Mouse (Mus musculus) midbrain, embryonic 12.5 days (tissue): ENCODE results near the gene Pmepa1. TPM values are rescaled to one million over a fixed set of nuclear protein-coding genes. Genes with fewer than 3 reads are reported as not detected.

Source experiments
- ATAC-seq: fragments of 200-750 bp; cut with Nextera tagmentation; 2 replicates; pipeline ENCODE4 v1.8.0; 2017; ENCODE audit warnings: low read depth, moderate TSS enrichment, moderate library complexity; ENCODE audit not compliant: low FRiP score
- H3K27ac ChIP-seq: fragments of 300-500 bp; sonication (generic); replicated peaks from 2 replicates; pipeline ENCODE4 v1.5.1; 2016; ENCODE audit warnings: mild to moderate bottlenecking
- H3K27me3 ChIP-seq: fragments of 300-500 bp; sonication (generic); 2 replicates; pipeline ENCODE4 v1.6.1; 2016; ENCODE audit warnings: mild to moderate bottlenecking
- H3K36me3 ChIP-seq: fragments of 300-500 bp; sonication (generic); 2 replicates; pipeline ENCODE4 v1.6.1; 2016
- H3K4me1 ChIP-seq: fragments of 300-500 bp; sonication (generic); 2 replicates; pipeline ENCODE4 v1.6.1; 2016
- H3K4me2 ChIP-seq: fragments of 300-500 bp; sonication (generic); replicated peaks from 2 replicates; pipeline ENCODE4 v1.6.1; 2016; ENCODE audit warnings: mild to moderate bottlenecking, moderate library complexity
- H3K4me3 ChIP-seq: fragments of 300-500 bp; sonication (generic); 2 replicates; pipeline ENCODE4 v1.5.1; 2016; ENCODE audit warnings: mild to moderate bottlenecking
- H3K9ac ChIP-seq: fragments of 300-500 bp; sonication (generic); replicated peaks from 2 replicates; pipeline ENCODE4 v1.6.1; 2016; ENCODE audit warnings: mild to moderate bottlenecking, moderate library complexity
- H3K9me3 ChIP-seq: fragments of 300-500 bp; sonication (generic); 2 replicates; pipeline ENCODE4 v1.6.1; 2016; ENCODE audit warnings: mild to moderate bottlenecking
- WGBS: fragments of 180-500 bp; shearing (Covaris S2); methylation state at CpG from one replicate; pipeline ENCODE4 v1.1.7; 2016; 5-methylcytosine and 5-hydroxymethylcytosine counted together
- polyA plus RNA-seq: library from polyadenylated mRNA; unstranded; fragments of >200 nt; fragmentation: Nextera tagmentation; extraction: Ambion mirVana; gene quantifications from 2 replicates; pipeline ENCODE4 v1.2.1, GENCODE M21; 2016

Gene Pmepa1
- polyA plus RNA-seq, 1 experiment from 2014 or later, result 4.6 TPM

DNA sequence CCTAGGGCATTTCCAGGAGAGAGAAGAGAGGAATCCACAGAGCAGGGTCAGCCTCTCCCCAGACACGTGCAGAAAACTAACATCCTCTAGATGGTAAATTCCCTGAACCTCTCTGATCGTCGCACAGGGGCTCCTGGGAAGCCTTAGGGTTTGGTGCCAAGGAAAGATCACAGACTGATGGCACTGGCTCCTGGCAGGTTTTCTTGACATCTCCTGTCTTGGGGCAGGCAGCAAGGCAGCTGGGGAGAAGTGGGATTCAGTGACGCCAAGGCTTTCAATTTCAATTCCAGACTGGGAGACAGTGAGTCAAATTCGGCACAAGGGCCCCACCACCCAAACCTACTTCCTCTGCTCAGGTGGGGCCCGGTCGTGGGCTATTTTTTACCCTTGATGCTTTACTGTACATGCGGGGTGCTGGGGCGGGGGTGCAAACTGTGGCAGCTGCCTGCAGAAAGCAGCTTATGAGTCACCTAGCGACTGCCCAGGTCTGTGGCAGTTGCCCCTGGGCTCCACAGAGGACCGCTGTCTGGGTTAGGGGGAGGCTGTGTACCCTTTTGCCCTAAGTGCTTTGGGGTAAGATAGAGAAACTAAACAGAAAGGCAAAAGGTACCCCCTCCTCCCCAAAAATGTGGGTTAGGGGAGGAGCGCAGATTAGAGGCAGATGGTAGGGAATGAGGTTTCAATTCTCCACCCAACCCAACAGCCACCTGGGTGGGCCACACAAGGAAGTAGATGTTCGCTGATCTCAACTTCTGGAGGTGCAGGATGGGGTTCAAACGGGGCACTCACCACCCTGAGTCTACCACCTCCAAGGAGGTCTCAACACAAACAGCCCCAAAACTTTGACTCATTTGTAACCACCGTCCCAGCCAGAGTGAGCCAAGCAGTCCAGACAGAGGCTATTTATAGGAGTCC lies 1.6 kb downstream of the Pmepa1 start:
- Histone ChIP-seq H3K4me3 (peak overlapping the region; percentile 93), H3K27me3 (peaks cover 51% of the 10 kb centered on the region), H3K4me1 (peaks cover 58% of the 10 kb centered on the region), H3K4me2 (peak overlapping the region; percentile 80), H3K9ac (peak overlapping the region; percentile 97), H3K27ac (peak overlapping the region; percentile 81; the same call in 1 of the 2 replicates), H3K36me3 (no peaks in the 10 kb centered on the region), H3K9me3 (no peaks in the 10 kb centered on the region)
- no peak for ATAC-seq
- WGBS, result 12% methylated on average over 15 of the region's 15 CpGs

DNA sequence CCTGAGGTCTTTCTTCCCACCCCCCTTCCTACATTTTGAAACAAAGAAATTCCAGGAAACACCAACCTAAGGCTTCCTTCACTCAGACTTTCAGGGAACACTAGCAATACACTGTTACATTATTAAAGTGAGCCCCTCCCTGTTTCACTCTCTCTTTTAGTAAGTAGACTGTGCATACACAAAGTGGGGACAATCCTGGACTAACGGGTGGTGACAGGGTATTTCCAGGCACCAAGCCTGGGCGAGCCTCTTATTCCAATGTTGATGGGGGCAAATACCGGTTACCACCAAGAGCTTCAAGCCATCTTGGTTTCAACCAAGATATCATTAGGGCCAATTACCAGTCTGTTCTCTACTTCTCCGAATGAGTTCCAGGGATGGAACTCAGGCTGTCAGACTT lies 2.4 kb downstream of the Pmepa1 start:
- WGBS, result 63% methylated on average over 4 of the region's 4 CpGs
- H3K4me1 ChIP-seq, result peaks cover 60% of the 10 kb centered on the region
- H3K4me3 ChIP-seq, result peak overlapping the region; percentile 93
- peak overlapping the region; percentile 97; the same call in 1 of the 2 replicates for H3K9ac ChIP-seq
- no peak for ATAC-seq
- H3K27ac ChIP-seq, result no peak overlapping the region
- H3K9me3 ChIP-seq, result no peaks in the 10 kb centered on the region
- H3K4me2 ChIP-seq, result peak overlapping the region; percentile 80
- H3K36me3 ChIP-seq, result no peaks in the 10 kb centered on the region
- peaks cover 46% of the 10 kb centered on the region for H3K27me3 ChIP-seq

DNA sequence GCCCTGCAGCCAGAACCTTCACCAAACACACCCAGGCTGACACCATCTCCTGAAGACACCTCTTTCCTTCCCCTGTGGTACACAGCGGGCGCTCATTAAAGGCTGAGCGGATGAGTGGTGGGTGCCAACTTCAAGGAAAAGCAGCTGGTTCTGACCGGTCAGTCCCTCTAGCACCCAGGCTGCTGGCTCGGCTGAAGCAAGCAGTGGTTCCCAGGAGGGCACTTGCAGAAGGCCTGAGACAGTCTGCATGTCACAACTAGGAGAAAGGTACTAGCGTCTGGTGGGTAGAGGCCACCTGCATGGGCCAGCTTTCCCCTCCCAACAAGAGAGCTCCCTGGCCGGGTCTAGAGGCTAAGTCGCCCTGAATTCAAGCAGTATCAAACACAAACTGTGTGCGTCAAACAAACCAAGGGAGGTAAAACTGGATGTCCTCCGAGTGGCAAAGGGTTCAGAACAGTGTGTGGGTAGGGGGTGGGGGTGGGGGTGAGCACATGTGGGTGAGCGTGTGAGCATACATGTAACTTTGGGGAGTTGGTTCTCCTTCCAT lies 3.9 kb downstream of the Pmepa1 start:
- peaks cover 64% of the 10 kb centered on the region for H3K4me1 ChIP-seq

DNA sequence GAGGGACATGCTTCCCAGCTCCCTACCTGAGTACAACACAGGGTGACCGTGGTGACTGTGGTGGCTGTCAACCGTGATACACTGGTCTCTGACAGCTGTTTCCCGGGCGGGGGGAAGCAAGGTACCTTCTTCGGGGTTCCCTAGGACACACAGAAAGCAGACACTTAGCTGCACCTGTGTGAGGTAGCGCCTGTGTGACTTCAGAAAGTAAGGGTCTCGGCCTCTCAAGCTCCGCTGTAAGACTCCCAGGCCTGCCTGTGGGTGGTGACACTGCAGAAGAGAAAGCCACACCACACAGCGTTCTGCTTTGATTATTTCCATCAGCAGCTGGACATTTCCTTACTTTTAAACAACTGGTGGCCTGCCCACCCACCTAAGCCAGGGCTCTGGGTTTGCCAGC lies 4.8 kb downstream of the Pmepa1 start:
- H3K36me3 ChIP-seq, result no peaks in the 10 kb centered on the region
- no peak overlapping the region for H3K27ac ChIP-seq
- peaks cover 60% of the 10 kb centered on the region for H3K4me1 ChIP-seq
- no peak for ATAC-seq
- H3K4me2 ChIP-seq, result no peak overlapping the region
- H3K9me3 ChIP-seq, result no peaks in the 10 kb centered on the region
- no peak overlapping the region for H3K4me3 ChIP-seq
- 83% methylated on average over 9 of the region's 9 CpGs for WGBS
- H3K9ac ChIP-seq, result no peak overlapping the region
- H3K27me3 ChIP-seq, result peaks cover 32% of the 10 kb centered on the region

More for the DNA sequence above, 3.9 kb downstream of the Pmepa1 start:
- no peak for ATAC-seq
- Histone ChIP-seq H3K4me3 (no peak overlapping the region), H3K4me2 (no peak overlapping the region), H3K9ac (no peak overlapping the region), H3K9me3 (no peaks in the 10 kb centered on the region), H3K27ac (no peak overlapping the region), H3K36me3 (no peaks in the 10 kb centered on the region), H3K27me3 (peaks cover 34% of the 10 kb centered on the region)
- 79% methylated on average over 11 of the region's 11 CpGs for WGBS

DNA sequence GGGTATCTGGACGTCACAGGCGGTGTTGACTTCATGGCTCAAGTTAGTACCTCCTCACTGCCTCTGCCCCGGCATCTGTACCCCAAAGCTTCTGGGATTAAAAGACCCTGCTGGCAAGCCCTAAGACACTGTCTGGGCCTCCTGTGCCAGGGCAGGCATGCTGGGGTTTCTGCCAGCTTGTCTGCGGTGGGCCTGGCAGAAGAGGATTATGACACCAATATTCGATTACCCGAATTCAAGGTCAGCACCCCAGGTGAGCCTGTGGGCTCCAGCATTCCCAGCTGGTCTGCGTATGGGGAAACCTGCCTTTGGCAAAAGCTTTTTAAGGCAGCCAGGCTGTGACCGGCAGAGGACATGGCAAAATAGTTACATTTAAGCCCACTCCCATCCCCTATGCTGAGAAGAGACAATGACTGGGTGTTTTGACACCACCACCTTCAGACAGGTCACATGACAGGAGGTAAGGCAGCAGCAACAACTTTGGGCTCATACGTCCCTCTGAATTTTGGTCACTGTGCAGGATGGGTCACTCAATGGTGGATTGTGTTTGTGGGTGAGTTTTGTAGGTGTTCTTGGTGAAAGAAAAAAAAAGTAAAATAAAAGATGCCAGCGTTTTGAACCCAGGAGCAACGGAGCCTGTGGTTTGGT lies 5.6 kb downstream of the Pmepa1 start:
- no peak overlapping the region for H3K27ac ChIP-seq
- no peak overlapping the region for H3K4me2 ChIP-seq
- peaks cover 67% of the 10 kb centered on the region for H3K4me1 ChIP-seq
- no peak for ATAC-seq
- H3K9ac ChIP-seq, result no peak overlapping the region
- H3K27me3 ChIP-seq, result peaks cover 32% of the 10 kb centered on the region
- no peaks in the 10 kb centered on the region for H3K9me3 ChIP-seq
- H3K36me3 ChIP-seq, result no peaks in the 10 kb centered on the region
- no peak overlapping the region for H3K4me3 ChIP-seq
- 78% methylated on average over 11 of the region's 11 CpGs for WGBS

DNA sequence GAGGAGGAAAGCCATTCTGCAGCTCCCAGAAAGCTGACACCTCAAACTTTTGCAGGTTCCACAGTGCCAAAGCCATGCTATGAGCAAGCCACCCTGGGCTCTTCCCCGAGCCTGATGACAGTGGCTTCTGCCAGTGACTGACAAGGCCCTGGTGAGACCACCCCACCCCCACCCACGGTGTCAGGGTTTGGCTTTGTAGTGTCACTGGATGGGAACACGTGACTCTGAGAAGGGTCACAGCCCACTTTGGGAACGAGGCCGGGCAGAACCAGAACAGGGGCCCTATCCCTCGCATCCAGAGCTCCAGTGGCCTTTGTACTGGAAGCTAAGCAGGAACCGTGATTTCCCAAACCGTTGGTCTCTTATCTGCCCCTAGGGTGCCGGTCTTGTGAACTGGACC lies 6.1 kb downstream of the Pmepa1 start:
- Histone ChIP-seq H3K27me3 (peaks cover 32% of the 10 kb centered on the region), H3K4me1 (peaks cover 73% of the 10 kb centered on the region)

DNA sequence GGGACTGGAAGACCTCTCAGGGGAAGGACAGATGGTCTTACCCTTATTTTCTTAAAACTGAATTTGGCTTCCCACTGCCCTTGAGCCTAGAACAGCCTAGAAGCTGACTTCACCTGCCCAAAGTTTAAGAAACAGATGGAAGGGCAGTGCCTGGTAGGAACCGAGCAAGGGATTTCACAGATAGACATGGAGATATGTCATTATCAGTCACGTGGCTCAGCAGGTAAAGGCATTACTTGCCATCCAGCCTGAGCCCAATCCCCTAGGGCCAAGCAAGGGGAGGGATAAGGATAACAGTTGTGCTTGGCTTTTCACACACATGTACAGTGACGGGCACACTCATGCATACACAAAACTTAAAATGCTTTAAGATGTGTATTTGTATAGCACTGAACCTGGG lies 8.8 kb downstream of the Pmepa1 start:
- Histone ChIP-seq H3K4me1 (peaks cover 69% of the 10 kb centered on the region), H3K27me3 (peaks cover 13% of the 10 kb centered on the region), H3K36me3 (no peaks in the 10 kb centered on the region), H3K9me3 (no peaks in the 10 kb centered on the region), H3K4me2 (no peak overlapping the region), H3K9ac (no peak overlapping the region), H3K4me3 (no peak overlapping the region), H3K27ac (no peak overlapping the region)
- WGBS, result 78% methylated on average over 3 of the region's 3 CpGs
- ATAC-seq, result no peak

More for the DNA sequence above, 6.1 kb downstream of the Pmepa1 start:
- no peak overlapping the region for H3K9ac ChIP-seq
- H3K4me3 ChIP-seq, result no peak overlapping the region
- 55% methylated on average over 9 of the region's 9 CpGs for WGBS
- no peak for ATAC-seq
- H3K27ac ChIP-seq, result no peak overlapping the region
- no peaks in the 10 kb centered on the region for H3K36me3 ChIP-seq
- H3K9me3 ChIP-seq, result no peaks in the 10 kb centered on the region
- H3K4me2 ChIP-seq, result no peak overlapping the region

DNA sequence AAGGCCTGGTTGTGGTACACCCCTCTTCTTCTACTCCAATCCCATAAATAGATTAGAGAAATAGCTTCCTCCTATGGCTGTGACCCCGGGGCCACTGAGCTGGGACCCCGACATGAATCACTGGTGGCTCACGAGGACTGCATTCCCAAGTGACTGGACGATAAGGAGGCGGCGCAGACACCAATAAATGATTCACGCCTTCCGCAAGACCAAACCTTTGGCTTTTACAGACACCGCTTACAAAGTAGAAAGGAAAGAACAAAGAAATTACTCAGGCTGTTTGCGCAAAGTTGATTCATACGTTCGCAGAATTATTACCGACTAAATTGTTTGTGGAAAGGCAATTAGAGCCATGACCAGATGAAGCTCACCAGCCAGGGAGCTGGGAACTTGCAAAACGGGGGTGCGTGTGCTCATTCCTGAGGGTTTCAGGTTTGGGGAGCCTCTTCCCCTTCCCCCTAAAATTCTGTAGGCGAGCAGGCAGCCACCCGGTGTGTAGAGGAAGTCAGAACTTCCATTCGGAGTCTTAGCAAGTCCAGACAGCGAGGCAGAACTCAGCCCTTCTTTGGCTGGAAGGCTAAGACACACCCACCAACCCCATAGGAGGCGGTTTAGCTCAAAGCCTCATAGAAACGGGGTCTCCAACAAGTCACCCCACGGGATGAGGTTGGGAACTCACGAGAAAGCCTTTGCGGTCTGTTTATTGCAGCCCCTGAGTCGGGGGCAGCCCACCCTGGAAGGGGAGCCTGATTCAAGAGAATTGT lies 9.8 kb downstream of the Pmepa1 start:
- no peak overlapping the region for H3K4me2 ChIP-seq
- H3K4me1 ChIP-seq, result peaks cover 69% of the 10 kb centered on the region
- H3K9me3 ChIP-seq, result no peaks in the 10 kb centered on the region
- peaks cover 5% of the 10 kb centered on the region; the same call in 1 of the 2 replicates for H3K27me3 ChIP-seq
- no peak overlapping the region for H3K4me3 ChIP-seq
- no peak for ATAC-seq
- no peak overlapping the region for H3K27ac ChIP-seq
- no peak overlapping the region for H3K9ac ChIP-seq
- no peaks in the 10 kb centered on the region for H3K36me3 ChIP-seq
- WGBS, result 77% methylated on average over 25 of the region's 25 CpGs

DNA sequence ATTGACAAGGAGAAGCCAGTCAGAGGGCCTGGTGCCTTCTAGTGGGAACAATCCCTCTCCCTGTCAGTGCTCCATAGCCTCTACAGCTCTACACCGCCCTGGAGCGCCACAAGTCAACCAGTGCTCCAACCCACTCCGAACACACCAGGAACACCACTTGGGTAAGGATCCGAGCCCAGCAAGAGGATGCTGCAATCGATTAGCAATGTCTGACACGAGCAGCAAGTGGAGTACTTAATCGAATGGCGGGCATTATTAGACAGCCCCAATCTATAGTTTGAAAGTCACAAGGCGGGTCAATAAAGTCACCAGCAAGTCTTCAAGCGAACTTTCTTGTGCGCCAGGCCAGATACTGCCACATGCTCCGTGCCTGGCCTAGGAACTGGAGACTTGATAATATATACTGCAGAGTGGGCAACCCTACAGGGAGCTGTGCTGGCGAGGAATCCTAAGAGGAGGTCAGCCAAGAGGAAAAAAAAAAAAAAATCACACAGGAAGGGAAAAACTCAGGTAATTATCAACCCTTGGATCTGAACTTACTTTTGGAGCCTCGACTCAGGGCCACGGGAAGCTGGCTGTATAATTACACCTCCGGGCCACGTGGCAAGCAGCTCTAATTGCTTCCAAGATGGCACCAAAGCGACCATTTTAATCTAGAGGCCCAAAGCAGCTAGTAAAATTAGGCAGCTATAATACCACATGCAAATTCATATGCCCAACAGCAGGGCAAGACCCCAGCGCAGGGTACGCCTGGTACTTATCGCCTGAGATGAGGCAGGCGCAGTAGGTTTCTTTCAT lies 10.7 kb downstream of the Pmepa1 start:
- WGBS, result 91% methylated on average over 22 of the region's 22 CpGs
- Histone ChIP-seq H3K27ac (no peak overlapping the region), H3K4me2 (no peak overlapping the region), H3K9ac (no peak overlapping the region), H3K27me3 (peaks cover 4% of the 10 kb centered on the region; the same call in 1 of the 2 replicates), H3K4me3 (no peak overlapping the region), H3K9me3 (no peaks in the 10 kb centered on the region), H3K36me3 (no peaks in the 10 kb centered on the region), H3K4me1 (peaks cover 69% of the 10 kb centered on the region)
- ATAC-seq, result no peak

DNA sequence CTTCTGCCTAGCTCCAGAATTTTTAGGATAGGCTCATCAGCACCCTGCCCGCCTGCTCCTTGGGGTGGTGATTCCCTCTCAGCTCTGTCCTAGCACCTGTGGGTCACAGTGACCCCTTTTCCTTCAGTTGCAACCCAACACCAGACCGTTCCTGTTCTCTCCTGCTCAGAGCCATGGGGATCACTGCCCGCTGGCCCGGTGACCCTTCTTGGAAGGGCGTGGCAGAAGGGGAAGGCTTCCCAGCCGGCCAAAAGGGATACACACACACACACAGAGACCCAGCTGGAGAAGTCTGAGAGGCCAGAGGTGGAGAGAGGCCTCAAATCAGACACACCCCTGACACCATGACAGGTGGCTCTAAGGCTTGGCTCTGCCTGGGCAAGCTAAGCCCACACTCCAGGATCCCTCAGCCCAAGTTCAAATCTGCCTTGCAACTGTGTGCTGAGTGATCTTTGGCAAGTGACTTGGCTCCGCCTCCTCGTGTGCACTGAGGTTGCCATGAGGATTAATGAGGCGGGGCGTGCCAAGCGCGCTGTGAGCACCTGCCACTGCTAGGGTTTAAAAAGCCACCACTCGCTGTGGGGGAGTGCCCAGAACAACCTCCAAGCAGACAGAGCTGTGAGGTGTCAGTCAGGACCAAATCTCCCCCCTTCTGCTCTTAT lies 11.7 kb downstream of the Pmepa1 start:
- Histone ChIP-seq H3K36me3 (no peaks in the 10 kb centered on the region), H3K4me2 (no peak overlapping the region), H3K9me3 (no peaks in the 10 kb centered on the region), H3K27me3 (peaks cover 2% of the 10 kb centered on the region; the same call in 1 of the 2 replicates), H3K27ac (no peak overlapping the region), H3K4me3 (no peak overlapping the region), H3K4me1 (peaks cover 70% of the 10 kb centered on the region), H3K9ac (no peak overlapping the region)
- peak; percentile 59 for ATAC-seq
- WGBS, result 27% methylated on average over 13 of the region's 13 CpGs
